Comparison of ENCODE assay signal across 1 mouse cellular context in the genomic region with DNA sequence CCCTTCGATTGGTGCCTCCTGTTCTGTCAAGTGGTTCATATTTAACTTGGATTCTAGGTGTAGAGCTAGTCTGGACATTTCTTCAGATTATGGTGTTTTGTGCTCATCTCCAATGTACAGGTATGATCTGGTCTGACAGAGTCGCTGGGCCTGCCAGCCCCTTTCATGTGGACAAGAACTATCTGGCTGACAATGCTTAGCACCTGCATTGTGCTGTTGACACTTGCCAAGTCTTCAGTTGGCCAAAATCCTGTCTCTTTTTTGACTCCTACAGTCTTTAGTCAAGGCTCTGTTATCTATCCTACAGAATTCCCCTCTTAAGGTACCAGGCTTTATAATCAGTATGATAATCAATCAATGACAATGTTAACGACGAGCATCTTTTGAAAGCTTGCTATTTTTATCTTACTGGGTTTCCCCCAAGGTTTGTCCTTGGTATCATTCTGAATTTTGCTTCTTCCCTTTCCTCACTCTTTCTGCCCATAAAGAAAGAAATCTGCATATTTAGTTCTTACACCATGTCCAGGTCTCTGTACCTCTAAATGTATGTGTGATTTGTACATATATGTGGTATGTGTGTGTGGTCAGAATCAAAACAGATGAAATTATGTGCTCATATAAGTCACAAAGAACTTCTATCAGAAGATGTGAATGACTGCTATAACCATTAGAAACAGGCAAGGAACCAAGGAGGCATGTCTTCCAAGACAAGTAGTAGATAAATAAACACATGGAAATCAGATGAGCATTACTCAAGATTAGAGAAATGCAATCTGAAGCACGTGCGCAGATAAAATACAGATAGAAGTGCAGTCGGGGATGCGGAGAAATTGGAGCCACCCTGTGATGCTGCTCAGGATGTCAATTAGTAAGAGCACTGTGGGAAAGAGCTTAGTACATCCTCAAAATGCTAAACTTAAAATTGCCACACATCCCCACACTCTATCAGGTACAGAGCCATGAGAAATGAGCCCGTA.
TF ChIP-seq lines count a peak whose summit lies in the region.

No protein-coding gene starts in this region.

TF ChIP-seq in CH12.LX, 34 proteins besides CTCF, POLR2A, EP300 and RAD21 (continued from another document):
- no peak for TF ChIP-seq SMC3 (IDR thresholded peaks at IDR 0.05; ENCODE audit: low read depth, low read length)
- TF ChIP-seq E2F4 (IDR thresholded peaks at IDR 0.05; ENCODE audit: insufficient replicate concordance, low read depth, low read length), result no peak
- 0 out of 2 replicates have a peak, but pooled peaks have one; percentile 40 for TF ChIP-seq TBP (conservative IDR thresholded peaks at IDR 0.05; ENCODE audit: low read depth, low read length)
- peak; percentile 67; the same call in 1 of the 2 replicates for TF ChIP-seq JUND (conservative IDR thresholded peaks at IDR 0.05; ENCODE audit: low read depth, low read length)
- TF ChIP-seq UBTF (IDR thresholded peaks at IDR 0.05; ENCODE audit: low read depth, low read length), result no peak
- TF ChIP-seq BHLHE40 (IDR thresholded peaks at IDR 0.05; ENCODE audit: low read depth, low read length), result peak; percentile 69; the same call in 1 of the 2 replicates
- no peak for TF ChIP-seq NRF1 (IDR thresholded peaks at IDR 0.05; ENCODE audit: low read depth, low read length)
- TF ChIP-seq PAX5 (IDR thresholded peaks at IDR 0.05; ENCODE audit: low read length), result no peak
- no peak for TF ChIP-seq POLR2AphosphoS2 (IDR thresholded peaks at IDR 0.05; ENCODE audit: low read depth, low read length)
- no peak for TF ChIP-seq ZNF384 (IDR thresholded peaks at IDR 0.05; ENCODE audit: low read depth, low read length)
- peak; percentile 88 for TF ChIP-seq IRF4 (IDR thresholded peaks at IDR 0.05; ENCODE audit: low read depth, low read length)
- no peak for TF ChIP-seq ELF1 (IDR thresholded peaks at IDR 0.05; ENCODE audit: low read depth, low read length)
- peak; percentile 57; the same call in 1 of the 2 replicates for TF ChIP-seq TCF12 (IDR thresholded peaks at IDR 0.05; ENCODE audit: low read depth, low read length)
